Mouse (Mus musculus): ENCODE data around the gene Fam189a1.

- TF ChIP-seq POLR2A (IDR thresholded peaks at IDR 0.05; ENCODE audit: low read depth, low read length) (no peak), MAX (IDR thresholded peaks at IDR 0.05; ENCODE audit: low read length) (no peak)
These were observed at the start of gene Fam189a1 for GRCm38 (mm10) chr7:65156514-65156911.
